Mouse (Mus musculus) kidney, embryonic 14.5 days (tissue): ENCODE results near the gene Rab3gap2. TPM values are rescaled to one million over a fixed set of nuclear protein-coding genes. Genes with fewer than 3 reads are reported as not detected.

Source experiments
- ATAC-seq: fragments of 200-750 bp; cut with Nextera tagmentation; 2 replicates; pipeline ENCODE4 v1.8.0; 2017; ENCODE audit warnings: moderate number of reproducible peaks, mild to moderate bottlenecking, moderate TSS enrichment, moderate library complexity; ENCODE audit not compliant: low FRiP score, low TSS enrichment
- H3K27ac ChIP-seq: fragments of 300-500 bp; sonication (generic); 2 replicates; pipeline ENCODE4 v1.5.1; 2014; ENCODE audit warnings: low read depth, mild to moderate bottlenecking, low read length, moderate library complexity, mixed read lengths
- H3K27me3 ChIP-seq: fragments of 300-500 bp; sonication (generic); 2 replicates; pipeline ENCODE4 v1.6.1; 2014; ENCODE audit warnings: mild to moderate bottlenecking, low read length; ENCODE audit not compliant: control insufficient read depth, insufficient read depth
- H3K36me3 ChIP-seq: fragments of 300-500 bp; sonication (generic); 2 replicates; pipeline ENCODE4 v1.6.1; 2014; ENCODE audit warnings: low read length, mixed read lengths; ENCODE audit not compliant: control insufficient read depth, insufficient read depth
- H3K4me1 ChIP-seq: fragments of 300-500 bp; sonication (generic); 2 replicates; pipeline ENCODE4 v1.6.1; 2014; ENCODE audit warnings: low read length, mixed read lengths; ENCODE audit not compliant: control insufficient read depth, insufficient read depth
- H3K4me2 ChIP-seq: fragments of 300-500 bp; sonication (generic); replicated peaks from 2 replicates; pipeline ENCODE4 v1.6.1; 2014; ENCODE audit warnings: low read depth, mild to moderate bottlenecking, low read length
- H3K4me3 ChIP-seq: fragments of 300-500 bp; sonication (generic); 2 replicates; pipeline ENCODE4 v1.5.1; 2014; ENCODE audit warnings: mild to moderate bottlenecking, low read length
- H3K9ac ChIP-seq: fragments of 300-500 bp; sonication (generic); 2 replicates; pipeline ENCODE4 v1.6.1; 2014; ENCODE audit warnings: low read depth, mild to moderate bottlenecking, low read length, moderate library complexity
- H3K9me3 ChIP-seq: fragments of 300-500 bp; sonication (generic); 2 replicates; pipeline ENCODE4 v1.6.1; 2016; ENCODE audit warnings: low read length; ENCODE audit not compliant: control insufficient read depth
- WGBS: fragments of 180-500 bp; shearing (Covaris S2); extraction: QIAGEN DNeasy Blood & Tissue Kit; methylation state at CpG from one replicate; pipeline ENCODE4 v1.1.7; 2014; 5-methylcytosine and 5-hydroxymethylcytosine counted together
- polyA plus RNA-seq: library from polyadenylated mRNA; unstranded; fragments of >200 nt; fragmentation: Nextera tagmentation; extraction: Ambion mirVana; gene quantifications from 2 replicates; pipeline ENCODE4 v1.2.1, GENCODE M21; 2014

Gene Rab3gap2
- polyA plus RNA-seq, 1 experiment from 2014 or later: 21.9 TPM

GRCm38 (mm10) chr1:185328721-185329610, 125.0 kb downstream of the Rab3gap2 start, which contains the start of gene Iars2:
Iars2 (minus strand) TSS chr1:185329396.
- Histone ChIP-seq H3K36me3 (peaks cover 25% of the 10 kb centered on the region), H3K9ac (peak within 1 kb of the TSS; percentile 89), H3K4me3 (peak within 1 kb of the TSS; percentile 94), H3K27ac (peak within 1 kb of the TSS; percentile 93), H3K4me2 (peak within 1 kb of the TSS; percentile 75), H3K9me3 (no peaks in the 10 kb centered on the region), H3K4me1 (peaks cover 10% of the 10 kb centered on the region), H3K27me3 (no peaks in the 10 kb centered on the region)
- WGBS: under 1% methylated on average over 69 of the region's 76 CpGs
- peak; percentile 89 for ATAC-seq

GRCm38 (mm10) chr1:185329851-185330250, 125.9 kb downstream of the Rab3gap2 start:
- no peak overlapping the region for H3K27ac ChIP-seq
- H3K9me3 ChIP-seq: no peaks in the 10 kb centered on the region
- no peak for ATAC-seq
- peaks cover 10% of the 10 kb centered on the region for H3K4me1 ChIP-seq
- H3K27me3 ChIP-seq: no peaks in the 10 kb centered on the region
- peaks cover 23% of the 10 kb centered on the region for H3K36me3 ChIP-seq
- peak overlapping the region; percentile 75; the same call in 1 of the 2 replicates for H3K4me2 ChIP-seq
- WGBS: 92% methylated on average over 8 of the region's 8 CpGs
- no peak overlapping the region for H3K9ac ChIP-seq
- H3K4me3 ChIP-seq: peak overlapping the region; percentile 94; the same call in 1 of the 2 replicates

- Histone ChIP-seq H3K9ac (no peak overlapping the region), H3K4me3 (peak overlapping the region; percentile 57), H3K27ac (no peak overlapping the region), H3K9me3 (no peaks in the 10 kb centered on the region), H3K27me3 (no peaks in the 10 kb centered on the region), H3K36me3 (peaks cover 9% of the 10 kb centered on the region; the same call in 1 of the 2 replicates), H3K4me1 (peaks cover 10% of the 10 kb centered on the region), H3K4me2 (peak overlapping the region; percentile 52)
- ATAC-seq: no peak
- 54% methylated on average over 5 of the region's 5 CpGs for WGBS
Measured at GRCm38 (mm10) chr1:185331364-185331763, 127.4 kb downstream of the Rab3gap2 start.

- peak within 1 kb of the TSS; percentile 52 for H3K4me2 ChIP-seq
- H3K9ac ChIP-seq: peak within 1 kb of the TSS; percentile 77
- peaks cover 10% of the 10 kb centered on the region for H3K4me1 ChIP-seq
- peak within 1 kb of the TSS; percentile 65 for H3K27ac ChIP-seq
- H3K4me3 ChIP-seq: peak within 1 kb of the TSS; percentile 57
- WGBS: under 1% methylated on average over 32 of the region's 32 CpGs
- peaks cover 3% of the 10 kb centered on the region; the same call in 1 of the 2 replicates for H3K36me3 ChIP-seq
- H3K27me3 ChIP-seq: no peaks in the 10 kb centered on the region
- peak; percentile 91 for ATAC-seq
- no peaks in the 10 kb centered on the region for H3K9me3 ChIP-seq
Measured at GRCm38 (mm10) chr1:185331983-185332430, 128.1 kb downstream of the Rab3gap2 start, which contains the start of gene Bpnt1. Bpnt1 (plus strand) TSS chr1:185332149.

DNA sequence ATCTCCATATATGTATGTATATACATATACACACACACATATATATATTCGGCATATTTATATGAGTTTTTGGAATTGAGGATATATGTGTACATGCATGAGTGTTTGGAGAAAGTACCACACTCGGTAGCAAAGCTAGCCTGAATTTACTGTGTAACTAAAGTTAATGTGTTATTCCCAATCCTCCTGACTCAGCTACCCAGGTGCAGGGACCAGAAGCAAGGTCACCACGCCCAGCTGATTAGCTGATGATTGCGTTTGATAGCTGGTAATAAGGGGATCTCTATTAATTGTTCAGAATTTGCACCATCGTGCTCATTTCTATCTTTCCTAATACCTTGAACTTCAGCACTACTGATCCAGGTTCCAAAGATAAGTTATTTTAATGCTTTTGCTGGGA, 129.7 kb downstream of the Rab3gap2 start:
- Histone ChIP-seq H3K9ac (no peak overlapping the region), H3K4me3 (no peak overlapping the region), H3K36me3 (peaks cover 7% of the 10 kb centered on the region; the same call in 1 of the 2 replicates), H3K4me2 (no peak overlapping the region; the same call in 1 of the 2 replicates), H3K4me1 (peaks cover 6% of the 10 kb centered on the region), H3K27me3 (no peaks in the 10 kb centered on the region), H3K9me3 (no peaks in the 10 kb centered on the region), H3K27ac (no peak overlapping the region)
- 81% methylated on average over 5 of the region's 5 CpGs for WGBS
- no peak for ATAC-seq

GRCm38 (mm10) chr1:185334136-185334535, 130.2 kb downstream of the Rab3gap2 start:
- no peaks in the 10 kb centered on the region for H3K27me3 ChIP-seq
- WGBS: 87% methylated on average over 4 of the region's 4 CpGs
- H3K4me1 ChIP-seq: peaks cover 6% of the 10 kb centered on the region
- H3K9ac ChIP-seq: no peak overlapping the region
- H3K9me3 ChIP-seq: no peaks in the 10 kb centered on the region
- ATAC-seq: no peak
- no peak overlapping the region for H3K4me3 ChIP-seq
- no peak overlapping the region for H3K4me2 ChIP-seq
- H3K36me3 ChIP-seq: peaks cover 8% of the 10 kb centered on the region; the same call in 1 of the 2 replicates
- no peak overlapping the region for H3K27ac ChIP-seq

DNA sequence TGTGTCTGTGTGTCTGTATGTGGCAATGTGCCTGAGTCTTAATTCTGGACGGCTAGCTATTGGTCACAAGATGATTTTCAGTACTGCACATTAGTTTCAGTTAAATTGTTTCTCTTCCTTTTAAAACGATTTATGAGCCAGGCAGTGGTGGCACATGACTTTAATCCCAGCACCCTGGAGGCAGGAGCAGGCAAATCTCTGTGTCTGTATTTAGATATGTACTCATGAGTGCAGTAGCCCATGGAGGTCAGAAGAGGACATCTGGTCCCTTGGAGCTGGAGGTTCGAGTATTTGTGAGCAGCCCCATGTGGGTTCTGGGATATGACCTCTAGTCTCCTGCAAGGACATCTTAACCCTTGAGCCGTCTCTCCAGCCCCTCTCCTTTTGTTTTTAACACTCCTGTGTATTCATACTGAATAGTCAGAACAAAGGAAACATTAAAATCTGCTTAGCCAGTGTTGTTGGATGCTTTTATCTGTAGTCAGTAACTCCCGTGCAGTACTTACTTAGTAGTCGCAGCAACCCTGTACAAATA, 131.4 kb downstream of the Rab3gap2 start:
- Histone ChIP-seq H3K9ac (no peak overlapping the region), H3K4me1 (peaks cover 6% of the 10 kb centered on the region), H3K4me2 (no peak overlapping the region), H3K27ac (no peak overlapping the region), H3K9me3 (no peaks in the 10 kb centered on the region), H3K4me3 (no peak overlapping the region), H3K36me3 (peaks cover 8% of the 10 kb centered on the region; the same call in 1 of the 2 replicates), H3K27me3 (no peaks in the 10 kb centered on the region)
- no peak for ATAC-seq
- 80% methylated on average over 6 of the region's 6 CpGs for WGBS
